Mouse (Mus musculus) embryonic facial prominence, embryonic 10.5 days (tissue): Measurements from ENCODE around the gene Kcnk5. TPM values are rescaled to one million over a fixed set of nuclear protein-coding genes. Genes with fewer than 3 reads are reported as not detected.

Experiments
- DNase-seq: peaks from one replicate; pipeline ENCODE4 v3.0.0-alpha.2; 2017; ENCODE audit warnings: low spot score
- H3K27ac ChIP-seq: fragments of 300-500 bp; sonication (generic); replicated peaks from 2 replicates; pipeline ENCODE4 v1.5.1; 2016; ENCODE audit warnings: mild to moderate bottlenecking
- H3K27me3 ChIP-seq: fragments of 300-500 bp; sonication (generic); replicated peaks from 2 replicates; pipeline ENCODE4 v1.6.1; 2016; ENCODE audit warnings: low read depth, mild to moderate bottlenecking; ENCODE audit not compliant: poor library complexity, severe bottlenecking
- H3K36me3 ChIP-seq: fragments of 300-500 bp; sonication (generic); replicated peaks from 2 replicates; pipeline ENCODE4 v1.6.1; 2016; ENCODE audit warnings: mild to moderate bottlenecking, moderate library complexity
- H3K4me1 ChIP-seq: fragments of 300-500 bp; sonication (generic); 2 replicates; pipeline ENCODE4 v1.6.1; 2016
- H3K4me3 ChIP-seq: fragments of 300-500 bp; sonication (generic); 2 replicates; pipeline ENCODE4 v1.5.1; 2016; ENCODE audit warnings: mild to moderate bottlenecking, moderate library complexity
- H3K9me3 ChIP-seq: fragments of 300-500 bp; sonication (generic); 2 replicates; pipeline ENCODE4 v1.6.1; 2016; ENCODE audit warnings: mild to moderate bottlenecking
- WGBS: fragments of 180-500 bp; shearing (Covaris S2); methylation state at CpG from one replicate; pipeline ENCODE4 v1.1.7; 2016; 5-methylcytosine and 5-hydroxymethylcytosine counted together
- polyA plus RNA-seq: library from polyadenylated mRNA; unstranded; fragments of >200 nt; fragmentation: Nextera tagmentation; extraction: Ambion mirVana; gene quantifications from 2 replicates; pipeline ENCODE4 v1.2.1, GENCODE M21; 2016

The Kcnk5 gene
- polyA plus RNA-seq, 1 experiment from 2014 or later, result 9.3 TPM

DNA sequence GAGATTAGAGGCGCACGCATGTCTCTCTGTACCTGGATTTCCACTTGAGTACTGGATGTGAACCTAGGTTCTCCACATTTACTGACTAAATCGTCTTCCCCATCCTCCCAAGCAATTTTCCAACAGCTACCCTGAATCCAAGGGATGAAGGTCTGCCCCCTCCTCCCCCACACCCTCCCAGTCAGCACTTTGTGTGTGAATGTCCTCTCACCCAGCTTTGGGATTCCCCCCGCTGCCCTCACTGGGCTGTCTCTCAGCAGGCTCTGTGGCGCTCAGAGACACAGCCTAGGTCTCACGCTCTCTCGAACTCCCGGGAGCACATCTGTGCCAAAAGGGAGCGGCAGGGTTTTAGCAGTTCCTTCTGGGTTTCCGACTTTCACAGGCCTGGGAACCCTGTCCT, 25.9 kb downstream of the Kcnk5 start:
- H3K4me1 ChIP-seq, result peaks cover 37% of the 10 kb centered on the region
- H3K27ac ChIP-seq, result no peak overlapping the region

GRCm38 (mm10) chr14:20154937-20155336, 26.7 kb downstream of the Kcnk5 start:
- Histone ChIP-seq H3K4me3 (no peak overlapping the region), H3K36me3 (peaks cover 3% of the 10 kb centered on the region; the same call in 1 of the 2 replicates), H3K27ac (no peak overlapping the region), H3K9me3 (no peaks in the 10 kb centered on the region), H3K27me3 (no peaks in the 10 kb centered on the region), H3K4me1 (peaks cover 38% of the 10 kb centered on the region)
- no peak for DNase-seq
- WGBS, result 90% methylated on average over 4 of the region's 4 CpGs

More for the DNA sequence above, 25.9 kb downstream of the Kcnk5 start:
- Histone ChIP-seq H3K27me3 (no peaks in the 10 kb centered on the region), H3K9me3 (no peaks in the 10 kb centered on the region), H3K4me3 (no peak overlapping the region), H3K36me3 (peaks cover 3% of the 10 kb centered on the region; the same call in 1 of the 2 replicates)
- WGBS, result 56% methylated on average over 10 of the region's 10 CpGs
- no peak for DNase-seq

DNA sequence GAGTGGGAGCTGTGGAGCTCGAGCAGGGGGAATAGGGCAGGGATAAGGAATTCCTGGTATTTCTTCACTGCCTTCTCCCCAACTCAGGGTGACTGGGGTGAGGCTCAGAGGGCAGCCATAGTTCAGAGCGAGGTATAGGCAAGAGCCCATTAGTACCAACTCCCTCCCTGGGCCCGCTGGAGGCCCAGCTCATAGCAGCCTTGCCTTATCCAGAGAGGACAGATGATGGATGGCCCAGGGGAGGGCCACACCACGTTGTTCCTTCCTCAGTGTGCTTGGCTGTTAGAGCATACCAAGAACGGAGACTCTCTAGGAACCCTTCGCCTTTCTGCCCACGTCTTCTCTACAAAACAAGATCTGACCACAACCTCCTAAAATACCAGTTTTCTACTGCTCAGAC, 27.4 kb downstream of the Kcnk5 start:
- 65% methylated on average over 7 of the region's 7 CpGs for WGBS
- Histone ChIP-seq H3K27me3 (no peaks in the 10 kb centered on the region), H3K4me3 (no peak overlapping the region), H3K36me3 (peaks cover 3% of the 10 kb centered on the region; the same call in 1 of the 2 replicates), H3K27ac (no peak overlapping the region), H3K9me3 (no peaks in the 10 kb centered on the region), H3K4me1 (peaks cover 31% of the 10 kb centered on the region)
- DNase-seq, result no peak

- no peak for DNase-seq
- Histone ChIP-seq H3K4me1 (peaks cover 25% of the 10 kb centered on the region), H3K9me3 (no peaks in the 10 kb centered on the region), H3K36me3 (peaks cover 20% of the 10 kb centered on the region), H3K4me3 (no peak overlapping the region), H3K27me3 (no peaks in the 10 kb centered on the region), H3K27ac (no peak overlapping the region; the same call in 1 of the 2 replicates)
- 90% methylated on average over 22 of the region's 22 CpGs for WGBS
Measured at GRCm38 (mm10) chr14:20149127-20150080, 32.2 kb downstream of the Kcnk5 start.

DNA sequence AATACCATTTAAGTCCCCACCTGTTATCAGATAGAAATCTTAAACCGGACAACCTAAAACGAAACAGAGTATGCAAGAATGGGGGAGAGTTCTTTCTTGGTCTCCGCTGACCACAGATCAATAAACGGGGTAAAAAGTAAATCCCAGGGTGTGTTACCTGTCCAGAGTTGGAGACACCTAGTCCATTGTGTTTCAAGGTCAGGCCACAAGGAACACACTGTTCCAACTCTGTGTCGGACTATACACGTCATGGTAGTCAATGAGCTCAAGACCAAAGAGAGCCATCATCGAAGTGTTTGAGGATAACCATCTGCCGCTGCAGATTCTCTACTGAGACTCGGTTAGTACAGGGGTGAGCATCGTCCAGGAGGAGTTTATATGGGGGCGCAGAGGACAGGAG, 33.1 kb downstream of the Kcnk5 start:
- no peak for DNase-seq
- H3K36me3 ChIP-seq, result peaks cover 29% of the 10 kb centered on the region
- no peaks in the 10 kb centered on the region for H3K27me3 ChIP-seq
- no peaks in the 10 kb centered on the region for H3K9me3 ChIP-seq
- no peak overlapping the region for H3K27ac ChIP-seq
- H3K4me3 ChIP-seq, result no peak overlapping the region
- WGBS, result 93% methylated on average over 11 of the region's 11 CpGs
- peaks cover 28% of the 10 kb centered on the region for H3K4me1 ChIP-seq

DNA sequence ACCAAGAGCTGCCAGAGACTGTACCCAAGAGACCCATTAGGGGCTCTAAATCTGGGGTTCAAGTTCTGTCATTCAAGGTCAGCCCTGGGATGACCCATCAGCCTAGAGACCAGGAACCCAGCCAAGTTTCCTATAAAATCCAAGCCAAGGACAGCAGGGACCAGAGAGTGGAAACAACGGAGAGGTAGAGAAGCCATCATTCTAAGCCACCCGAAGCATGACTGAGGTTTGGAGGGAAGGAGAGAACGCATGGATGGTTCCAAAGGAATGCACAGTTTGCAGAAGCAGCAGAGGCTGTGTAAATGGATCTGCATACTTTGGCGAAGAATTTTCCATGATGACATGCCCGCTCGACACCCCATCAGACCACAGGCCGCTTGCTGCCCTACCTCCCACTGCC, 33.8 kb downstream of the Kcnk5 start:
- H3K36me3 ChIP-seq, result peaks cover 35% of the 10 kb centered on the region
- no peak overlapping the region for H3K27ac ChIP-seq
- peaks cover 30% of the 10 kb centered on the region for H3K4me1 ChIP-seq
- DNase-seq, result no peak
- H3K9me3 ChIP-seq, result no peaks in the 10 kb centered on the region
- H3K4me3 ChIP-seq, result no peak overlapping the region
- 93% methylated on average over 7 of the region's 7 CpGs for WGBS
- H3K27me3 ChIP-seq, result no peaks in the 10 kb centered on the region

DNA sequence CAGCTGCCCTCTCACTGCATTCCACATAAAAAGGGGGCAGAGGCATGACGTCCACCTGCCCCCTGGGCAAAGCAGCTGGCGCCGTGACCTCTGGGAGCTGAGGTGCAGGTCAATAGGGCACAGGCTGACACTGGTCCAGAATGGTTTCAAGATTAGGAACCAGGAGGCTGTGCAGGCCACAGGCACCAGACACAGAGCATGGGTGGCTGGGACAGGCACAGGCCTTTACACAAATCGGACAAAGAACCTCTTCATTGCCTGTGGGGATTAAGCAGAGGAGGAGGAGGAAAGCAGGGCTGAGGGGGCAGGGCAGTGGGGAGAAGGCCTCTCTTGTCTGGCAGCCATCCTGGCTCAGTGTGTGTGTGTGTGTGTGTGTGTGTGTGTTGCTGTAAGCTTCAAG, 37.5 kb downstream of the Kcnk5 start:
- Histone ChIP-seq H3K36me3 (peaks cover 64% of the 10 kb centered on the region), H3K27me3 (no peaks in the 10 kb centered on the region), H3K9me3 (no peaks in the 10 kb centered on the region), H3K4me3 (no peak overlapping the region), H3K4me1 (peaks cover 25% of the 10 kb centered on the region), H3K27ac (peak overlapping the region; percentile 80)
- DNase-seq, result peak; percentile 49
- WGBS, result 25% methylated on average over 4 of the region's 4 CpGs

DNA sequence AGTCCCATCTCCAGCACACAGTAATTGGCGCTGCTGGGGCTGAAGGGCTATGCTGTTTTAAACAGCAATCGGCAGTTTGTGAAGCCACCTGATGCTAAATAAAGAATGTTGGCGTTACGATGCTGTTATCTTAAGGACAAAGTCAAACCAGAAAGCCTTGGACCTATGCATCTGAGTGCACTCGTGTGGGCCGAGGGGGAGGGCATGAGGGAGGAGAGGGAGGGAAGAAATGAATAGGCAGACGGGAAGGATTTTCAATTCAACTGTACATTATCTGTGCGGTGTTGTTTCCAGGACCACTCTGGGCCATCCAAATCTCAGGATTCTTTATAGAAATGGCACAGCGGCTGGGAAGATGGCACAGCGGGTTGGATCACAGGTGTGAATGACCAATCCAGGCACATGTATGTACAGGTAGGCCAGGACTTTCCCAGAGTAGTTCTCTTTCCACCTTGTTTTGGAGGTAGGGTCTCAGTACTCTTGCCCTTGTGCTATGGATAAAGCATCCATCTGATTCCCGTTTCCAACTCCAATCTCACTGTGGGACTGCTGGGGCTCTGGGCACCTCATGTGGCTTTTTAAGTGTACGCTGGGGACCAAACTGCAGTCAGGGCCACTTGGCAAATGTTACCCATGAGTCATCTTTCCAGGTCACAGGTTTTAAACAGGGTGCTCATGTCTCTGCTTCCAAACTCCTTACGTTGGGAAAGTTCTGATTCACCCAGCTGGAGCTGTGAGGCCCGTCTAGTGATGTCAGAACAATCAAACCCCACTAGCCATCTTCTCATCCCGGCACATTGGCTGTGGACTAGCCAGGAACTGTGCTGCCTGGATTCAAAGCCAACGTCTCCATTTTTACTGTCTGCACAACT, 42.9 kb downstream of the Kcnk5 start, which contains the start of gene Saysd1:
Gene Saysd1, minus strand, starts transcription at position 51 of the 872 bp plus-strand sequence.
- no peak for DNase-seq
- Histone ChIP-seq H3K27ac (no peak within 1 kb of the TSS), H3K36me3 (peaks cover 37% of the 10 kb centered on the region), H3K4me3 (no peak within 1 kb of the TSS), H3K4me1 (peaks cover 9% of the 10 kb centered on the region), H3K9me3 (no peaks in the 10 kb centered on the region), H3K27me3 (no peaks in the 10 kb centered on the region)
- WGBS, result 83% methylated on average over 16 of the region's 16 CpGs

- Histone ChIP-seq H3K27me3 (no peaks in the 10 kb centered on the region), H3K4me1 (0 out of 2 replicates have a peak, but pooled peaks cover 6% of the 10 kb centered on the region), H3K27ac (no peak overlapping the region), H3K9me3 (0 out of 2 replicates have a peak, but pooled peaks cover 2% of the 10 kb centered on the region), H3K36me3 (0 out of 2 replicates have a peak, but pooled peaks cover 2% of the 10 kb centered on the region), H3K4me3 (no peak overlapping the region)
- DNase-seq, result no peak
- 90% methylated on average over 10 of the region's 10 CpGs for WGBS
Measured at GRCm38 (mm10) chr14:20134965-20135671, 46.5 kb downstream of the Kcnk5 start.

- WGBS, result 91% methylated on average over 6 of the region's 6 CpGs
Measured at GRCm38 (mm10) chr14:20128162-20128561, 53.4 kb downstream of the Kcnk5 start.

GRCm38 (mm10) chr14:20127406-20128087, 54.1 kb downstream of the Kcnk5 start:
- H3K36me3 ChIP-seq, result no peaks in the 10 kb centered on the region
- no peak overlapping the region for H3K4me3 ChIP-seq
- WGBS, result 80% methylated on average over 15 of the region's 15 CpGs
- H3K27me3 ChIP-seq, result no peaks in the 10 kb centered on the region
- no peak overlapping the region for H3K27ac ChIP-seq
- H3K4me1 ChIP-seq, result no peaks in the 10 kb centered on the region
- H3K9me3 ChIP-seq, result 0 out of 2 replicates have a peak, but pooled peaks cover under 1% of the 10 kb centered on the region
- DNase-seq, result no peak

More at GRCm38 (mm10) chr14:20128162-20128561, 53.4 kb downstream of the Kcnk5 start:
- Histone ChIP-seq H3K9me3 (0 out of 2 replicates have a peak, but pooled peaks cover 2% of the 10 kb centered on the region), H3K4me1 (no peaks in the 10 kb centered on the region), H3K27me3 (no peaks in the 10 kb centered on the region), H3K4me3 (no peak overlapping the region), H3K27ac (no peak overlapping the region), H3K36me3 (no peaks in the 10 kb centered on the region)
- no peak for DNase-seq
